Mouse (Mus musculus) thymus, adult 2 months (tissue): ENCODE data around the gene Ccl21b. TPM values are rescaled to one million over a fixed set of nuclear protein-coding genes. Genes with fewer than 3 reads are reported as not detected.
"Not testable (repeated sequence)": the region's sequence is repeated elsewhere in the genome, so short reads cannot be mapped to it uniquely, and the experiment has no call there.

Source experiments
- DNase-seq: peaks from one replicate; pipeline ENCODE4 v3.0.0; 2021
- H3K27ac ChIP-seq: fragments of 200-500 bp; 2 replicates; pipeline ENCODE4 v1.5.1; 2012; ENCODE audit warnings: low read length, control low read depth; ENCODE audit not compliant: control insufficient read depth, insufficient read depth
- H3K27me3 ChIP-seq: fragments of 200-500 bp; 2 replicates; pipeline ENCODE4 v1.6.1; 2012; ENCODE audit warnings: mild to moderate bottlenecking, low read length, moderate library complexity, mixed read lengths; ENCODE audit not compliant: control insufficient read depth, insufficient read depth
- H3K36me3 ChIP-seq: fragments of 200-500 bp; 2 replicates; pipeline ENCODE4 v1.6.1; 2012; ENCODE audit warnings: mild to moderate bottlenecking, low read length, moderate library complexity; ENCODE audit not compliant: control insufficient read depth, insufficient read depth
- H3K4me1 ChIP-seq: fragments of 200-500 bp; replicated peaks from 2 replicates; pipeline ENCODE4 v1.6.1; 2012; ENCODE audit warnings: low read length; ENCODE audit not compliant: control insufficient read depth, insufficient read depth
- H3K4me3 ChIP-seq: fragments of 200-500 bp; 2 replicates; pipeline ENCODE4 v1.5.1; 2012; ENCODE audit warnings: mild to moderate bottlenecking, low read length, control low read depth, moderate library complexity; ENCODE audit not compliant: control insufficient read depth, insufficient read depth
- WGBS: fragments of 180-500 bp; shearing (Covaris S2); methylation state at CpG from one replicate; pipeline ENCODE4 v1.1.7; 2018; 5-methylcytosine and 5-hydroxymethylcytosine counted together
- polyA plus RNA-seq: library from polyadenylated mRNA; depleted of rRNA; stranded (reverse); fragments of >200 nt; gene quantifications from 2 replicates; pipeline ENCODE4 v1.2.3, GENCODE M21; 2012; rRNA removed

Gene Ccl21b
- polyA plus RNA-seq: 5.9 and 9.4 TPM in 2 replicates

DNA sequence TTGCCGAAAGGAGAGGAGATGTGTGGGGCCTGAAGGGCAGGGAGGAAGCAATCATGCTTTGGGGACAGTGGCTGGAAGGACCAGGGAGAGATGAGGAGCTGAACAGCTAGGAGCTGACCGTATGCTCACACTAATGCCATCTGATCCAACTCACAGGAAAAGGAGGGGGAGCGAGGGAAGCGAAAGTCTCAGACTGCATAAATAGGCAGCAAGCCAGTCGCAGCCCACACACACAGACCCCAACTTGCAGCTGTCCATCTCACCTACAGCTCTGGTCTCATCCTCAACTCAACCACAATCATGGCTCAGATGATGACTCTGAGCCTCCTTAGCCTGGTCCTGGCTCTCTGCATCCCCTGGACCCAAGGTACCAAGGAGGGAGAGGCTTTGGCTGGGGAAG lies at the start of gene Ccl21b:
TSS of gene Ccl21b (plus strand) at position 301 of the 400 bp plus-strand sequence.
- not testable (repeated sequence) for H3K36me3 ChIP-seq, H3K4me1 ChIP-seq, H3K27ac ChIP-seq, H3K4me3 ChIP-seq, H3K27me3 ChIP-seq, DNase-seq
- no CpG with 5 or more reads among the region's 5 CpGs for WGBS

DNA sequence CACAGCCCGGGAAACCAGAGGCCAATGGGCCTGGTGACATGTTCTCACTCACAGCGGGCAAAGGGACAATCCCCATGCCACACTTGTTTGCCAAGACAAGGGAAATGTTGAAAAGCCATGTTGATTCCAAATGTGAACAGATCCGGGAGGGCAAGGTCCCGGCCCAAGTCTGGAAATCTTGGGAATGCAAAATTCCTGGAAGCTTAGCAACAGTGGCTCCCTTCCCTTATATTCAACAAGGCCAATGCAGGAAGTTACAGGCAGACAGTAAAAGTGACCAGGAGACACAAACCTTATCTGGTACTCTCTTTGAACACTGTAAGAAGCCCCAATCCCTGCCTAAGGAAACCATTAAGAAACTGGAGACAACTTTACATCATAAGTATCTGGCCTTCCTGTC lies 15.2 kb upstream of the Ccl21b start, which contains the start of gene Gm10600:
TSS of gene Gm10600 (plus strand) at position 301 of the 400 bp plus-strand sequence.
- not testable (repeated sequence) for H3K27me3 ChIP-seq, DNase-seq, H3K27ac ChIP-seq, H3K36me3 ChIP-seq, H3K4me3 ChIP-seq, H3K4me1 ChIP-seq
- no CpG with 5 or more reads among the region's 4 CpGs for WGBS

DNA sequence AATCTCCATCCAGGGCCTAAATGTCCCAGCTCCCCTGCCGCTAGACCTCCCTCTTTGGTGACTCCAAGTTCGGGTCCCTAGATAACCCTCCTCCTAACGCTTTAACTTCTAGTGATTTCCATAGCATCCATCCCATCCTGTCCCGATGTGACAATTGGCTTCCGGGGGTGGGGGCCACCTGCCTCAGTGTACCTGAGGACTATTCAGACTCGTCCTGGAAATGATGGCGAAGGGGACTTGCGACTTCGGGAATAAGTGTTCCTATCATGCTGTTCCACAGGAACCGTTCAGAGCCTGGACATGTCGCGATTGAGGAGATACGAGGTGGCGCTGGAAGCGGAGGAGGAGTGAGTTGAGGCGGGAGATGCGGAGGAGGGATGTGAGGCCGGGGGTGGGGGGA lies 38.4 kb downstream of the Ccl21b start, which contains the start of gene Gm21953:
TSS of gene Gm21953 (plus strand) at position 301 of the 400 bp plus-strand sequence.
- H3K36me3 ChIP-seq, H3K27me3 ChIP-seq, H3K27ac ChIP-seq, H3K4me1 ChIP-seq, H3K4me3 ChIP-seq, DNase-seq: not testable (repeated sequence)
- no CpG with 5 or more reads among the region's 18 CpGs for WGBS

Other genes with a start within 250 kb of the Ccl21b start
- 0.12 TPM in 1 of 2 replicates, not detected in the other for gene Gm21093, start 221.0 kb upstream of the Ccl21b start, polyA plus RNA-seq
- not detected in 2 replicates for gene Gm3893, start 164.6 kb upstream of the Ccl21b start, polyA plus RNA-seq
- not detected in 2 replicates for gene Gm13304, start 140.9 kb upstream of the Ccl21b start, polyA plus RNA-seq
- 20.2 and 24.2 TPM in 2 replicates for gene Gm13306, start 102.3 kb upstream of the Ccl21b start, polyA plus RNA-seq
- gene Gm13305, start 87.2 kb upstream of the Ccl21b start, polyA plus RNA-seq: 23.3 and 38.0 TPM in 2 replicates
- gene Gm10600, start 15.1 kb upstream of the Ccl21b start, polyA plus RNA-seq: not detected in 2 replicates
- gene Gm21953, start 38.5 kb downstream of the Ccl21b start, polyA plus RNA-seq: not detected in 2 replicates
- 0.04 and 0.09 TPM in 2 replicates for gene Fam205a3, start 62.6 kb downstream of the Ccl21b start, polyA plus RNA-seq
- gene Gm21586, start 183.6 kb downstream of the Ccl21b start, polyA plus RNA-seq: not detected in 2 replicates
- not detected in 2 replicates for gene Gm2163, start 211.0 kb downstream of the Ccl21b start, polyA plus RNA-seq